Mouse (Mus musculus) forelimb bud, embryonic 11.5 days (tissue): ENCODE results near the gene Atg16l1.
A peak's percentile ranks its signal among the peaks of the same experiment; 100 is the strongest.

Experiments
- DNase-seq: peaks from one replicate; pipeline ENCODE4 v3.0.0-alpha.2; 2012; ENCODE audit warnings: low read depth, low spot score

Gene Atg16l1

DNA sequence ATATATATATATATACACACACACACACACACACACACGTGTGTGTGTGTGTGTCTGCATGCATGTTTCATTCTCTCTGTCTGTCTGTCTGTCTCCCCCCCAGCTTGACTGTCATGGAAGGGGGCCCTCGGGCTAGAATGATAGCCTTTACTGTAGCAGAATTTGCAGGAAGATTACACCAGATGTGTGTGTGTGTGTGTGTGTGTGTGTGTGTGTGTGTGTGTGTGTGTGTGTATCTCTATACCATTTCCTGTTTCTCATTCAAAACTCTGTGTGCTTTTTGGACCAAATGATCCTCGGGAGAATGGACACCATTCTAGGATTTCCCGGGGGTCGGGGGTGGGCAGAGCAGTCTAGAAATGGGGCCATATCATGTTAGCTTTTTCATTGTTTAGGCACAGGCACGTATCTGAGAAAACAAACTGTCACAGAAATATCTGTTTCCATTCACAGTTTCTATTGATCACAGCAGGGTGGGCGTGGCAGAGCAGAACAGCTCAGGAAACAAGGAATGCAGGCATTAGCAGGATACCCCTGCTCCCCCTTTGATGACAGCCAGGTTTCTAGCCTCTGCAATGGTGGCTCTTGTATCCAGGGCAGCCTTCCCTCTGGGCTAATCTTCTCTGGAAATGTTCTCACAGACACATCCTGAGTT, 73.4 kb downstream of the Atg16l1 start:
- no peak for DNase-seq

DNA sequence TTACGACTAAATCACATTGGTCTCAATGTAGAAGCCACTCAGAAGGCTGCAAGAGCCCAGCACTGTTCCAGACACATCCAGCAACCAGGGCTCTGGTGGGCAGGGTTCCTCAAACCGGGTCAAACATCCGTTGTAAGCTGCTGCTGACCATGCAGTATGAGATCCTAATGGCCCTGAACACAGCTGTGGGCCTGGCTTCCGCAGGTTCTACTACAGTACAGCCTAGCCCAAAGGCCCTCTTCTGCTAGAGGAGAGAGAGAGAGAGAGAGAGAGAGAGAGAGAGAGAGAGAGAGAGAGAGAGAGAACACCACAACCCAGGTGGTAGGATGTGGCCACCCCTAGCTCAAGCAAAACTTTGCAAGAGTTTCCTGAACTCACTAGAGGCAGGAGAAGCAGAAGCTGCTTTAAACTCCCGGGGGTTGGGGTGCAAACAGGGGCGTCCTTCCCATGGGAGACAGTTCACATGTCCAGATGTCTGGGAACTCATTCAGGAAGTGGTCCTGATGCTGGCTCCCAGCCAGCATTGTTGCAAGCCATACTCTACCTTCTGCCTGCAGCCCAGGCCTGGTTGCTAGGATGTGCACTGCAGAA, 74.0 kb downstream of the Atg16l1 start:
- no peak for DNase-seq

DNA sequence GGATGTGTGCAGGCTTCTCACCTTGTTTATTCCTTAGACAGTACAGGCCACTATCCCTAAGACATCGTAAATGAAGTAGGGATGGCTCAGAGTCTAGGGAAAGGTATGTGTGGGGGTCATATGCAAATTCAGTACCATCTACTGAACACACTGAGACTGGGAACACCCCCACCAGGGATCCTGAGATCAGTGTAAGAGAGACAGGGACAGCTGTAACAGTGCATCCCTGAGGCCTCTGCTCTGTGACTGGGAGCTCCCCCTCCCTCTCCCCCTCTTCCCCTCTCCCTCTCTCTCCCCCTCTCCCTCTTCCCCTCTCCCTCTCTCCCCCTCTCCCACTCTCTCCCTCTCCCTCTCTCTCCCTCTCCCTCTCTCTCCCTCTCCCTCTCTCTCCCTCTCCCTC, 80.8 kb downstream of the Atg16l1 start:
- no peak for DNase-seq

DNA sequence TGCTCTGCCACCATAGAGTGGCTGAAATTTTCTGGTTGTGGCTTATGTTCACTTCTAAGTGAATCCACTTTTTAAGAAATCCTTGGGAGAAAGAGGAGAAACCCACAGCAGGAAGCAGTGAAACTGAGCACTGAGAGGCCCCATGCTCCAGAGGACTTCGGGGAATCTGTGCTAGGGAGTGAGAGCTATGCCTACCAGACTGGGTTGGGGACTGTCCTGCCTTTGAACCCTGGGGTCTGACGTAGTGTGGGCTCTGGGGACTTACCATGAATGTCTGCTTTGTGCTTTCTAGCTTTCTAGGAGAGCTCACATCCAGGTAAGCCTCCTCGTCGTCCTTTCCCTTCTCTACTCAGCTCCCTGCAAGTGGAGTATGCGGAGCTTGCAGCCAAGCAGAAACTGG, 81.3 kb downstream of the Atg16l1 start:
- peak; percentile 14 for DNase-seq

DNA sequence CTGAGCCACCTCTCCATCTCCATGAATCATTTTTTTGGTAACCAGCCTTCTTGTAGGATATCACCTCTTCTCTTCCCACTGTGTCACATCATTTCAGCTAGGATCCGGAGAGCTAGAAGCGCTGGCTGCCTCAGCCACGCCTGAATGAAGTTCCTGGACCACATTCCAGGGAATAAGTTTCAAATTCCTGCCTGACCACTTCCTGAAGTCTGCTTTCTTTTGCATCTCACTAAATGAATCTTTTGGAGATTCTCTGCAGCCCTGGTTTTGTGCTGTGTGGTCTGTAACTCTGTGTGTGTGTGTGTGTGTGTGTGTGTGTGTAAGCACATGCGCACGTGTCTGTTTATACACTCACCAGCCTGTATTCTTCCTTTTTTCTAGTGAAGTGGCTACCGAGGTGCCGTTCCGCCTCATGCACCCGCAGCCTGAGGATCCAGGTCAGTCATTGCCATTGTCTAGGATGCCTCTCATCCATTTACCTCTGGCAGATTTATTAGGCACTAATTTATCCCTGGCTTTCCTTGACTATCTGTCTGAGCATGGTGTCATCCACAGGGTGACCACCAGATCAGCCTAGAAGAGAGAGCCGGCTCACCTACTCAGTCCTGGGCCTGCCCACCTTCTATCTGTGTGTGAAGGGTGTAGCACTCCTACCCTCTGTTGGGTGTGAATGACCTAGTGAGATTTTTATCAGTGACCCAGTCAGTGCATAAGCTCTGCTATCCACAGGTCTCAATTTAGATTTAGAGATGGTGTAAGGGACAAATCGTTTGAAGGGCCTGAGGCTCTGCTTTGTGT, 84.9 kb downstream of the Atg16l1 start:
- peak; percentile 11 for DNase-seq
